Mouse (Mus musculus) adrenal gland, postnatal 10 days (tissue): Measurements from ENCODE around the gene Smagp. TPM values are rescaled to one million over a fixed set of nuclear protein-coding genes. Genes with fewer than 3 reads are reported as not detected.

ENCODE experiments used
- DNase-seq: peaks from one replicate; pipeline ENCODE4 v3.0.0; 2021; ENCODE audit warnings: mixed read lengths
- long read RNA-seq, 2 experiments: library from polyadenylated mRNA; stranded (forward); transcript quantifications; one replicate each; pipeline ENCODE4 v2.0.0; 2021
- total RNA-seq, 2 experiments: library from RNA; stranded (reverse); gene quantifications; 2 replicates each; pipeline ENCODE4 v1.2.3; 2021

Smagp gene
- total RNA-seq: 10 to 100 TPM; 29.6 to 41.6 TPM
- long read RNA-seq, experiment 1, transcript Smagp-201 (4 exons, 1,135 nt): minor isoform, 14 of 39 reads
- long read RNA-seq, experiment 1, transcript Smagp-202 (4 exons, 920 nt): major isoform, 21 of 39 reads
- long read RNA-seq, experiment 1, partial matches to known transcripts: 2 of 39 reads
- long read RNA-seq, experiment 1, other reads (novel, unspliced or antisense): 2 of 39 reads
- long read RNA-seq, experiment 2, transcript Smagp-202 (4 exons, 920 nt): major isoform, 15 of 24 reads
- long read RNA-seq, experiment 2, transcript Smagp-201 (4 exons, 1,135 nt): minor isoform, 7 of 24 reads
- long read RNA-seq, experiment 2, partial matches to known transcripts: 0 of 24 reads
- long read RNA-seq, experiment 2, other reads (novel, unspliced or antisense): 1 of 24 reads

- DNase-seq: peak; percentile 74
These were observed at the start of gene Smagp for GRCm38 (mm10) chr15:100636700-100637501. Smagp (minus strand) TSS chr15:100636940.

GRCm38 (mm10) chr15:100686434-100686833, 49.7 kb upstream of the Smagp start:
- DNase-seq: no peak

DNA sequence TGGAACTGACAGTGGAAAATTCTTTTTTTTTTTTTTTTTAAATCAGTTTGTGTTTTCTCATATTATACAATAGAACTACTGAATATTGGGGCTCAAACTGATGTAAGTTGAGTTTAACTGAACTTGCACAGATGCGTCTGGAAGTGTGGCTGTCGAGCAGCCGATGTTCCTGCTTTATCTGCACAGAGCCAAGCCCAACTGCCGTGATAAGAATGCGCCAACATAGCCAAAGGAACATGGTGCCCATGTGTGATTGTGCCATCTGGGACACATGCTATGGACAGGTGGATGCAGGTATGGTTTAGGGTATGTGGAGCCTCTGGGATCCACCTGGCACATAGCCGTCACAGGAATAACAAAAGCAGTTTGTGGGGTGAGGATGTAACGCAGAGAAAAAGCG, 49.1 kb upstream of the Smagp start:
- no peak for DNase-seq

- DNase-seq: no peak
These were observed 48.5 kb upstream of the Smagp start for GRCm38 (mm10) chr15:100685255-100685654.

GRCm38 (mm10) chr15:100684450-100684849, 47.7 kb upstream of the Smagp start:
- no peak for DNase-seq

- DNase-seq: peak; percentile 86
These were observed 46.3 kb upstream of the Smagp start for GRCm38 (mm10) chr15:100683041-100683440.

DNA sequence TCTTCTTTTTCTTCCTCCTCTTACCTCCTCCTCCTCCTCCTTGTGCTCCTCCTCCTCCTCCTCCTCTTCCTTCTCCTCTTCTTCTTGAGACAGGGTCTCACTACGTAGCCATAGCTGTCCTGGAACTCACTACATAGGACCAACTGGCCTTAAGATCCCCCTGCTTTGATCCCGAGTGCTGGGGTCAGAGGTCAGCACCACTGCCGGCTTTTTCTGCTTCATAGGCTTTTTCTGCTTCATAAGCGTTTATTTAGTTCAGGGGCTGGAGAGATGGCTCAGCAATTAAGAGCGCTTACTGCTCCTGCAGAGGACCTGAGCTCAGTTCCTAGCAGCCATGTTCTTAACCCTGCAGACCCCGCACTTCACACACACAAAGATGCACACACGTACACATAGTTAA, 45.0 kb upstream of the Smagp start:
- DNase-seq: no peak

- DNase-seq: no peak
These were observed 43.6 kb upstream of the Smagp start for GRCm38 (mm10) chr15:100680381-100680780.

- no peak for DNase-seq
These were observed 42.3 kb upstream of the Smagp start for GRCm38 (mm10) chr15:100679005-100679404.

DNA sequence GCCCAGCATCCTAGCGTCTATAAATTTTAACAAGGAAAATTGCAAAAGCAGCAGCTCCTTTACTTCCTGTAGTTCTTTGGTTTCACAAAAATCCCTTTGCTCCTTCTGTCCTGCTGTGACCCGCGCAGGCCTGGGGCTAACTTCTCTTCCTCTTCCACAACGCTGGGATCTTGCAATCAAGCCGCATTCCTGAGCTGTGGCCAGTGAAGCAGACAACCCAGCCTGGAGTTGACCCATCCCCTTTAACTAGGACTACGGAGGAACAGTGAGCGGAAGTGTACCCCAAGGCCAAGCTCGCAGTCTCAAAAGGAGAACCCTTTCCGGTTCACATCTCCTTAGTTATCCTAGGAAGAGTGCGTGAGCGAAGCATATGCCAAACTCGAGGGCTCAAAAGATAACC, 41.8 kb upstream of the Smagp start:
- no peak for DNase-seq

DNA sequence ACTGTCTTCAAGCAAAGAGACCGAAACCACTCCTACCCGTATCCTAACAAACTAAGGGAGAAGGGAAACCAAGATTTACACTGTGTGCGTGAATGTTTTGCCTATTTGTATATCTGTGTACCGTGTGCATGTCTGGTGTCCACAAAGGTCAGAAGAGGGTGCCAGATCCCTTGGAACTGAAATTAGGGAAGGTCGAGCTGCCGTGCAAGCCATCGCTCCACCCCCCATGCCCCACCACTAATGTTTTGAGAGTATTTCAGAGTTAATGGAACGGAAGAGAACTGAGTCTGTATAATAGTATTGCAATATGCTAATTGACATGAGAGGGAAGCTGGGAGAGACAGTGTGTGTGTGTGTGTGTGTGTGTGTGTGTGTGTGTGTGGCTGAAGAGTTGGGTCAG, 40.9 kb upstream of the Smagp start:
- no peak for DNase-seq

DNA sequence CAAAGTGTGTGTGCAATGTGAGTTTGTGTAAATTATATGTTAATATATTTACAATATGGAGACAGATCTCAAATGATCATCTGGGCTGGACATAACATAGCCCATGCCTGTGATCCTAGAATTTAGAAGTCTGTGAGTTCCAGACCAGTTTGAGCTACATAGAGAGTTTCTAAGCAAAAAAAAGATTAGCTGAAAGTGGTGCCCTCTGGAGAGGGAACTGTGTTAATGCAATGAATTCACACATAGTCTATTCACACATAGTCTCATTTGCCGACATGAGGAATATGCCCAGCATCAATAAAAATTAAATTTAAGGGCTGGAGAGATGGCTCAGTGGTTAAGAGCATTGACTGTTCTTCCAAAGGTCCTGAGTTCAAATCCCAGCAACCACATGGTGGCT, 39.8 kb upstream of the Smagp start:
- DNase-seq: no peak

GRCm38 (mm10) chr15:100675486-100675885, 38.7 kb upstream of the Smagp start:
- DNase-seq: no peak

DNA sequence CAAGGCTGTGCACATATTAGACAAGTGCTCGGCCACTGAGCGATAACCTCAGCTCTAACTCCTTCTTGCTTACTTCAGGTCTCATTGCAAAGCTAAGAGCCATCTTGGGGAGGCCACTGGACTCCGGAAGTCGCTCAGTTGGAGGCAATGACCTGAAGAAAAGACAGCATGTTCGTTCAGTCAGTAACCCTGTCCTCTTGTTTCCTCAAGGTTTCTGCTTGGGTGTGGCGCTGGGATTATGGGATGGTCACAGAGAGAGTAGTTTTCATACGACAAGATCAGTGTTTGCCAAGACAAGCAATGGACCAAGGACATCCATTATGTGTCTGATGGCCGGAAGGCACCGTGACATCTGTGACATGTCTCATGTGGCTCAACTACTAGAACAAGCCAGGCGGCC, 37.8 kb upstream of the Smagp start:
- DNase-seq: no peak

- DNase-seq: no peak
These were observed 37.0 kb upstream of the Smagp start for GRCm38 (mm10) chr15:100673585-100674391.

- no peak for DNase-seq
These were observed 34.1 kb upstream of the Smagp start for GRCm38 (mm10) chr15:100670833-100671232.

- DNase-seq: no peak
These were observed 33.3 kb upstream of the Smagp start for GRCm38 (mm10) chr15:100670004-100670403.

DNA sequence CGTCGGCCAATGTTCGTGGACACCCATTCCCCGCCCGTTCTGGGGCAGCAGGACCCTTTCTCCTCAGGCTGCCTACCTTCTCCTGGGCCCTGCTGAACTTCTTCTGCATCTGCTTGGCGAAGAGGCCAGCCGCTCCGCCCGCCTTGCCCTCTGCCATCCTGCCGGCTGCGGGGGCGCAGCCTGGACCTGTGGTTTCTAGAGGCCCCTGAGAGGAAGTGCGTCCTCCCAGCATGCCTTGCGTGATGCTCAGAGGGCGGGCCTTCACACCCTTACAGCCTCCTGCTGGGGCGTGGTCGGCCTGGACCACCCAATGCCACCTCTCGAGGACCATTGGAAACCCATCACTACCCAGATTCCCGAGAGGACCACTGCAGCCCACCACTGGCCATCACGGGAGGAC, 32.6 kb upstream of the Smagp start, which contains the start of gene Bin2:
Gene Bin2 (minus strand): TSS at position 217 of the 400 bp plus-strand sequence.
- no peak for DNase-seq

DNA sequence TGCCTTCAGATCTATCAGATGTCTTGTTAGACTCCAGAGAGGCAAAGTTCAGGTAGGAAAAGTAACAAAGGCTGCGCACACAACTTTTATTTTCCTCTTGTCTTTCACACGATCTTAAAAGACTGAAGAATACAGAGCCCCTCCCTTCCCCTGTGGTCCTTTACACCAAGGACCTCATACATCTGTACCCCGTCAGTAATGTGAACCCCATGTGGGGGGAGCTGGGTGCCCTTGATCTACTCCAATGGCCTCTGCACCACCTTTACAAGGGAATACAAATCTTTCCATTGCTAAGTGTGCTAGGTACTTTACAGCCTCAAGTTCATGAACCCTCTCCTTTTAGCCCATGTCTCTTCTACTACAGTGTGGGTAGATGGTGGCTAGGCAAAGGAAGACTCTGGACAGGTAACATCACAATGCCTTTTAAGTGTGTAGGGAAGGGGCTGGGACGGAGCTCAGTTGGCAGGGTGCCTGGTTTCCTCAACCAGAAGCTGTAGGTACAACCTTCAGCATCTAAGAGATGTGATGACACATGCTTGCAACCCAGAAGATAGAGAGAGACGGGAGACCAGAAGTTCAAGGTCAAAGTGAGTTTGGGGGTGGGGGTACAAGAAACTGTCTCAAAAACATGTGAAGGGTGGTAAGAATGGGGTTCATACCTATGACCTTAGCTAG, 31.3 kb upstream of the Smagp start:
- DNase-seq: no peak

DNA sequence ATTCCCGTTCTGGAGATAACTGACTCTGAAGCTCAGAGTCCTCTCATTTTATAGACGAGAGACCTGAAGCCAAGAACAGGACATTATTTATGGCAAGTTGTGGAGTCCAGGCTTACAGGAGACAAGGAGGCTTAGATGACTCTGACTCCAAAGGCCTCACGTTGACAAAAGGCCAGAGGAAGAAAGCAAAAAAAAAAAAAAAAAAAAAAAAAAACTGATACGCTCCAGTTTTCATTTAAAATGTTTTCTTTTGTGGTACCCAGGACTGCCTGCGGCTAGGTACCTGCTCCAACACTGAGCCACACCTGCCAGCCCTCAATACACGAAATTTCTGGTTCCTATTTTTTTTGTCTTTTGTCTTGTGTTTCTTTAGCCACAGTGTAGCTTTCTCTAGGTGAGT, 30.7 kb upstream of the Smagp start:
- no peak for DNase-seq

GRCm38 (mm10) chr15:100666851-100667250, 30.1 kb upstream of the Smagp start:
- DNase-seq: no peak

DNA sequence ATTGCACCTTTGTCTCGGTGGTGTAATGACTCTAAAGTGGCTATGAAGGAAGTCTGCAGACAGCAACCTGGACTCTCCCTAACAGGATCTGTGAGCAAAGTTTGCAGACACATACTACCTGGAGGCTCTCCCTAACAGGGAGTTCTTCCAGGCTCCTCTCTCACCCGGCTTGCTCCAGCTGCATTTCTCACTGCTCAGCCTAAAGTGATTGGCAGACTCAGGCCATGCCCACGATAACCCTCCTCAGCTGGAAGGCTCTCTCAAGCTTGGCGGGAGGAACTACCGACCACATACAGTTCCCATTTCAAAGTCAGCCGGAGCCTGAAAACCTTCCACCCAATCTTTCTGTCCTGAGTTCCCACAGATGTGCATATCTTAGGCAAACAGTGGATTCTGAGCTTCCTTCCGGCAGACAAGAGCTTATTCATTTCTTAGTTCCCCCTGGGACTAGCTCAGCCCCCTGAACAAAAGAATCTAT, 29.5 kb upstream of the Smagp start:
- DNase-seq: no peak
